Mouse (Mus musculus) frontal cortex, postnatal 14 days (tissue): ENCODE results near the gene Acot7.

Source experiments
- DNase-seq, 2 experiments: peaks; one replicate each; pipeline ENCODE4 v3.0.0; 2022; ENCODE audit warnings: low spot score in 2 of 2

Acot7 gene

GRCm38 (mm10) chr4:152296371-152296770, 118.4 kb downstream of the Acot7 start:
- DNase-seq, result no peak

GRCm38 (mm10) chr4:152296874-152297861, 119.2 kb downstream of the Acot7 start, which contains the start of gene Icmt:
TSS of gene Icmt (plus strand) at chr4:152297227.
- DNase-seq, result peak; percentile 96 to 98

- no peak for DNase-seq
Observed at GRCm38 (mm10) chr4:152298836-152299235, 120.9 kb downstream of the Acot7 start.

GRCm38 (mm10) chr4:152300375-152300774, 122.4 kb downstream of the Acot7 start:
- no peak for DNase-seq

GRCm38 (mm10) chr4:152302012-152302411, 124.1 kb downstream of the Acot7 start:
- no peak for DNase-seq

- DNase-seq, result no peak
Observed at GRCm38 (mm10) chr4:152303172-152303571, 125.2 kb downstream of the Acot7 start.

- DNase-seq, result no peak
Observed at GRCm38 (mm10) chr4:152304685-152305084, 126.8 kb downstream of the Acot7 start.

- DNase-seq, result no peak
Observed at GRCm38 (mm10) chr4:152305991-152306390, 128.1 kb downstream of the Acot7 start.

- no peak for DNase-seq
Observed at GRCm38 (mm10) chr4:152307542-152307941, 129.6 kb downstream of the Acot7 start.

GRCm38 (mm10) chr4:152312186-152312585, 134.3 kb downstream of the Acot7 start:
- DNase-seq, result no peak

- no peak for DNase-seq
Observed at GRCm38 (mm10) chr4:152313211-152313632, 135.3 kb downstream of the Acot7 start.

GRCm38 (mm10) chr4:152313934-152314333, 136.0 kb downstream of the Acot7 start:
- DNase-seq, result no peak

- DNase-seq, result no peak
Observed at GRCm38 (mm10) chr4:152315498-152316213, 137.7 kb downstream of the Acot7 start.

- DNase-seq, result no peak
Observed at GRCm38 (mm10) chr4:152317631-152318033, 139.7 kb downstream of the Acot7 start.

- DNase-seq, result no peak
Observed at GRCm38 (mm10) chr4:152318517-152319234, 140.7 kb downstream of the Acot7 start, which contains the start of gene Rnf207. TSS of gene Rnf207 (minus strand) at chr4:152318993.
